Mouse (Mus musculus): ENCODE measurements around the gene Sh3glb1.

Sh3glb1 gene

DNA sequence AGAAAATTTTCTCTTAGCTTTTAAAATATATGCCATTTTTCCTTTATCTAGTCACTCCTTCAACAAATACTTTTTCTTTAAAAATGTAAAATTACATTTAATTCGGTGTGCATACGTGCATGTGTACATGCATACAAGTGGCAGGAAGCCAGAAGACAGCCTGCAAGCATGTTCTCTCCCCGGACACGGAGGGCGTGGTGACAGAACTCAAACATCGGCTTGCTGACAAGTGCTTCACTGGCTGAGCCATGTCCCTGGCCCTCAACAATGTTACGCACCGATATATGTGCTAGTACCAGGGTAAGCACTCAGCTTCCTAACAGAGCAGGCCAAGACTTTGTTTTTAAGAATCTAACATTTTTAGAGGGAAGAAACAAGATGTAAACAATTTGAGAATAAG is 5.5 kb downstream of the Sh3glb1 start:
- DNase-seq = no peak

DNA sequence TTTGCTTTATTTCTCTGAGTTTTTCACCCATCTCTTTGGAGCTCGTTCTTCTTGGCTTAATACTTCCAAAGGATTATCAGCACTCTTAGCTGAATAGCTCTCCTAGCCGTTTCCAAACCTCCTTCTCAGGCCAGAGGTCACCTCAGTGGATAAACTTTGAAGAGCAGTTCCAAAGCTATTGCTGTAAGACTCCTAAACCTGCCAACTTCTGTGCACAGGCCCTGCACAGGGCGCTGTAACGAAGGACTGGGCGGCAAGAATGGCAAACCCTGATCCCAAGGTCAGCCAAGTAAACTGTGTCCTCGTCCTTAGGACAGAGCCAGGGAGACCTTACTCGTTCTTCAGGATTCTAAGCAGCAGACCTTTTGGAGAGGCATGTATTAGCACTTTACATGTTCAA is 6.0 kb downstream of the Sh3glb1 start:
- DNase-seq = no peak

DNA sequence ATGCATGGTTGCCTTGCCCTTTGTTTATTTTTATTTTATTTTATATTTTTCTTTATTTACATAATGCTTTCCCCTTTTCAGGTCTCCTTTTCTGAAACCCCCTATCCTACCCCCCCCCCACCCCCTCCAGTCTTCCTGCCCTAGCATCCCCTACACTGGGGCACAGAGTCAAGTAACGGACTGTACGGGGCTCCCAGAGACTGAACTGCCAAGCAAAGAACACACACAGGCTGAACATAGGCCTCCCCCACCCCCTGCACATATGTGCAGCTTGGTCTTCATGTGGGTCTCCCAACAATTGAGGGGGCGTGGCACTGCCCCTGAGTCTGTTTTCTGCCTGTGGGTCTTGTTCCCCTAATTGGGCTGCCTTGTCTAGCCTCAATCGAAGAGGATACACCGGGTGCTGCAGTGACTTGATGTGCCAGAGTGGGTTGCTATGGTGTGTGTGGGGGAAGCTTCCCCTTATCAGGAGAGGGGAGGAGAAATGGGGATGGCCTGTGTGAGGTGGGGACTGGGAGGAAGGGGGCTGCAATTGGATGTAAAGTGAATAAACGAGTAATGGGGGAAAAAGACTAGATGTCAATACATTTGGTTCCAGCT is 8.4 kb downstream of the Sh3glb1 start:
- no peak for DNase-seq

DNA sequence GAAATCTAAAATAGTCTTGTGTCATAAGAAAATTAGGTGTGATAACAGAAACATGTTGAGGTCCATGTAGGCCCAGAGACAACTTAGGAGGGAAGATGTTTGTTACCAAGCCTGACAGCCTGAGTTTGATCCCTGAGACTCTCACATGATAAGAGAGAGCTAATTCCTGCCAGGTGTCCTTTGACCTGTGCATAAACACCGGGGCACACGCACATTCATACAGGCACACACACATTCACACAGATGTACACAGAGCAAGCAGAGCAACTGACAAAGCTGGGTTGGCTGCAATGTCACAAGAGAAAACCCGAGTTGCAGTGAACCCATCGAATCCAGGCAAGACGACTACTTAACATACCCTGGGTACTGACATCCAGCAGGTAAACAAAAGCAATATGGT is 11.5 kb downstream of the Sh3glb1 start:
- DNase-seq = no peak

DNA sequence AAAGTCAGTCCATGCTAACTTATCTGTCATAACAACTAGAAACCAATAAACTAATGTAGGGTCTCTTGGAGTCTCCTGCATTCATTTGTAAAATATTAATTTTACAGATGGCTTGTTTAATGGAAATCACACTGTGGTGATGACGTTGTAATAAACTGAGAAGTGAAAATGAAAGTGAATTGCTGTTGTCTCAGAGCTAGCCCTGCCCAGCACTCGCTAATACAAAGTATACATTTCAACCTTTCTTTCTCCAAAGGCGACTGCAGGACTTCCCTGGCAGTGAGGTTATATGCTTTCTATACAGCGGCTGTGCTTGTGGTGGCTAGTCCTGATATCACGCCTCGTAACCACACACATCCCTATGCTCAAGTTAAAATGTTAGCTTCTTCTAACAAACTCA is 16.2 kb downstream of the Sh3glb1 start:
- DNase-seq = no peak

DNA sequence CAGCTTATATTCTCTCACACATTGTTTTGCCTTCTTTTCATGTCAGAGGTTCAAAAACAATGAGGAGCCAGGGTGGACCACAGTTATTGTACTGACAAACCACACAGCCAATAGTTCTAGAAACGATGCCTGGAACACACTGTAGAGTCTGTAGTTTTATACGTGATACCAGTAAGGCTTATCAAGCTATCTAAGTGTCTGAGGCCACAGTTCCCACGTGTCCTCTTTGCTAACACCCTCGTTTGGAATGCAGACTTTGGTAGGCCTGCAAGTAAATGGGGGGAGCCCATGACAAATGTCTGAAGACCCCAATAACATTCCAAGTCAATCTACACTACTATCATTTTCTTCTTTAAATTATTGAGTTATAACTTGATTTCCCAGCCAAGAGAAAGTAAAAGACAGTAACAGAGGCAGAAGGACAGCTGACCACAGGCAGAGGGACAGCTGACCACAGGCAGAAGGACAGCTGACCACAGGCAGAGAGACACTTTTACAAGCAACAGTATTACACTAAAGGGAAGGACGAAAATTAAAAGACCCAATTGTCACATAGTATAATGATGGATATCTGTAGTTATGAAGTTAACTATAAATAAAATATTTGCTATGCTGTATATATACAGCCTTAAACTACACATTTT is 21.2 kb downstream of the Sh3glb1 start:
- DNase-seq = no peak

DNA sequence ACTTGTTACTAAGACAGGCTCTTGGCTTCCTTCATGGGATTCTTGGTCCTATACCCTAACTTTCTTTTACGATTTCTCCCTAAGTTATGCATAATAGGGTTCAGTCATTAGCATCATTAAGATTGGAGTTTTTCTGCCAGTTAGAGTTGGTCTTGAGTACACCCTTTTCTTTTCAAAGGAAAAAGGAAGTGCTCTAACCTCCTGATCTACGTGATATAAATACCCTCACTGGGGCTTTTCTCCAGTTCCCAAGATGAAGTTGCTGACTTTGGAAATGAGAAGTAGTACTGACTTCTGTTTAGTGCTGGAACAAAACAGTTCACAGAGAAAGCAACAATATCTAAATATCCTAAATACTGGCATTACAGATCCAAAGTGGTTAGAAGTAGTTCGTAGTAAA is 22.2 kb downstream of the Sh3glb1 start:
- DNase-seq = no peak

DNA sequence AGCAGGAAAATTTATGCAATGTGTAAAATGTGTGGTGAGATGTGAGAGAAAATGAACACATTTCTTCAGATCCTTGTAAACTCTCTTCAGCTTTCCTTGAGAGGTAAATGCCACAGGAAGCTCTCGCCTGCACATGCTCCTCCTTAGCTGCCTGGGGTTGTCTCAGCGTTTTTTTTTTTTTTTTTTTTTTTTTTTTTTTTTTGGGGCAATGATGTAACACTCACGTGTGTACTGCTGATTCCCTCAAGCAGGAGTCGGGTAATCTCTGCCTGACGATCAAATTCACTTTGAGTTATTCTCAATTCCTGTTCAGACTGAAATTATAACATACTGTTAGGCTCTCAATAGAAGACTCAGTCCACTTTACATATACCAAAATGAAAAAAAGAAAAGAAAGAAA is 23.0 kb downstream of the Sh3glb1 start:
- no peak for DNase-seq

DNA sequence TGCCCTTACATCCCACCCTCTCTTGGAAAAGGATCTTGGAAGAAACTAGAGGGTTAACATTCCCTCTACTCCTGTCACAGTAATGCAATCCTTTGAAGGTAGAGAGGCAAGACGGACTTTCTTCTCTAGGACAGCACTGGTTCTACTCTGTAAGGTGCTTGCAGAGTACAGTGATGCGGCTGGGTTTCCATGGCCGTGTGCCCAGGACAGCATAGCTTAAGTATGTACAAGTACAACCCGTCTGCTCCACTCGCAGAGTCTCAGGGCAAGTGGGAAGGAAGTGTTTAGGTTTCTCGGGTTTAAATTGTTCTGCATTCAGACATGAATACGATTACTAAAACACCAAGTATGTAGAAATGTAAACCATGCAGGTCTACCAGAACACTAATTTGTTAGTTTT is 25.2 kb downstream of the Sh3glb1 start:
- no peak for DNase-seq

DNA sequence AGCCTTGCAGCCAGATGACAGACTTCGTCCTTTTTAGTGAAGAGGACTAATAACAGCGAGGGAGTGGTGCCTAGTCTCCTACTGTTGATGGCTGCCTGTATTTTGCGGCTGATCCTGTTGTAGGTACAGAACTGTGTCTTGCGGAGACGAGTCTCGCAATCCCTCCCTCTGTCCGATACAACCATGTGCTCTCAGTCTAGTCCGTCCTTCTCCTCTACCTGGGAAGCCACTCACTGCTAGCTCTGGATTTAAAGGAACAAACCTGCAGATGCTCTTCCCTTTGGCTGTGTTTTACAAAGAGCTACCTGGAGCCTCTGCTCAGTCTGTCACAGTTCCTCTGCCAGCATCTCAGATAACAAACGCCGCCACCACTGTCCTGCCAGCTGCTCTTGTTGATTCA is 26.1 kb downstream of the Sh3glb1 start:
- DNase-seq = no peak

DNA sequence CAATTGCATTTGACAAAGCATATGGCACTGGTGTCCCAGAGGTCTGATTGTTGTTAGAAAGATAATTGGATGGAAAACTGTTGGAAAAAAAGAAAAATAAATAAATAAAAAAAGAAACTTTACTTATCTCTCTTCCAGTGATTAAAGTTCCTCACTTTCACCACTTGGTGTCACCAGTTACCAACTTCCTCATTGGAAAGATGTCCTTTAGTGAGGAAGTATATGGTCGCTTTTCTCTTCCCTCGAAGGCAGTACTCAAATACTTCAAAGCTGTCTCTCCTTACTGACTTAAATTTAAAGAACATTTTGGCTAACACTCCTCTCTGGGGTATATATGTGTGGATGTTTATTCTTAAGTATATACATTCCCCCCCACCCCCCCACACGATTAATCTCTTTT is 28.1 kb downstream of the Sh3glb1 start:
- DNase-seq = no peak

DNA sequence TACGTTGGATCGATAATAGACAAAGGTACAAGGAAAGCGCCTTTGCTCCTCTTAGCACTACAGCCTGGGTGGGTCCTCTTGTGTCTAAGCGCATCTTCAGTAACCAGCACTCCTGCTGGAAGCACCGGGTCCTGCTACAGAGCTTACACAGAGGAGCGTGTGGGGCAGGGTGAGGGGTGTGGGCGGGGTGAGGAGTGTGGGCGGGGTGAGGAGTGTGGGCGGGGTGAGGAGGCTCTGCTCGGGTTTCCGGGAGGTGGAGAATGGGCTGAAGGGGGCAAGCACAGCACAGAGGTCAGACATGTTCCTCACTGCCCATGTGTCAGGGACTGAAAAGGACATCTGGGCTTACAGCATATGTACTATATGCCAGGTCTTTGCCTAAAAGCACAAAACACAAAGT is 30.9 kb downstream of the Sh3glb1 start:
- DNase-seq = no peak

DNA sequence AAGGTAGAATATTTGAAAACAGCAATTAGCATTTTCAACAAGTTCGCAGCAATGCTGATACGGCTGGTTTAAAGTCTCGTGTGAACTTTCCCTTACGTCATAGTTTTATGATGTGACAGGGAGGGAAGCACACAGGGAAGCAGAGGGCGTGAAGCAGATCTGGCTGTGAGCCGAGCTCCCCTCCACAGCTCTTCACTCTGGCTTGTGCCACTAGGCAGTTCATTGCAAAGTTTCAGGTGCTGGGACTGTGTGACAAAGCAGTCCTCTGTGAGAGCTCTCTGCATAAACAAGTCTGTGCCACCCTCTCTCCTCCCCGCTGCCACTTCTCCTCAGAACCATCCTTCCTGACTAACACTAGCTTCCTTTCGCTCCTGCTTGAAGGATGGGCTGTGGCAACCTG is 31.9 kb downstream of the Sh3glb1 start:
- no peak for DNase-seq

DNA sequence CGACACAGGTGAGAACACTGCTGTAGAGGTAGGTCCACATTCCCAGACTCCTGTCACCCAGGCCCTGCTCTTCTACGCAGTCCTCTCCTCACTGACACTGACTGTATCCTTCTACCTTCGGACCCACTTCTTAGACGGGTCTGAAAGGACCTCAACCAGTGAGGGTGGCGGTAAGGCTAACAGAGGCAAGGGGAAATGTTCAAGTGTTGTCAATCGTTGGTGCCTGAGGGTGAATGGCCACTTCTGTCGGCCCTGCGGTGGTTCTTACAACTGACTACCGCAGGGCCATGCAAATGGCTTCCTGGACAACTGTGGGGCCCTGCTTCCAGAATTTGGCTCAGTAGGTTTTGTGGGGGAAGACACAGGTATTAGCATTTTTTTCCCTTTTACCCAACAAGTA is 32.5 kb downstream of the Sh3glb1 start:
- DNase-seq = no peak

DNA sequence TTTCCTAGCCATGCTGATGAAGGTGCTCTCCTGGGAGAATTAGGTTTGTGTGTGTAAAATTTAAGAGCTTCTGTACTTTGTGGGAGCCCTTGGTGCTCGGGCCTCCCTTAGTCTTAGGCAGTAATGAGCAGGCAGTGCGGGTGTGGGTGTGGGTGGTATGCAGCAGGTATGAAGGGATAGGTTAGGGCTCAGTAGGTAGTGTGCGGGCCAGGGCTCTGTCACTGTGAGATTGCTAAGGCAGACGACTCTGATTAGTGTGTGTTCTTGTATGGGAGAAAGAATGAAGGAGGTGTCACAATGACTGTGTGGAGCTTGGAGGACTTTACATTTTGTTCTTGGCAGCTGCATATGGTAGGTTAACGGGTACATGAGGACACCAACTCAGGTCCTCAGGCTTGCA is 34.0 kb downstream of the Sh3glb1 start:
- DNase-seq = no peak

DNA sequence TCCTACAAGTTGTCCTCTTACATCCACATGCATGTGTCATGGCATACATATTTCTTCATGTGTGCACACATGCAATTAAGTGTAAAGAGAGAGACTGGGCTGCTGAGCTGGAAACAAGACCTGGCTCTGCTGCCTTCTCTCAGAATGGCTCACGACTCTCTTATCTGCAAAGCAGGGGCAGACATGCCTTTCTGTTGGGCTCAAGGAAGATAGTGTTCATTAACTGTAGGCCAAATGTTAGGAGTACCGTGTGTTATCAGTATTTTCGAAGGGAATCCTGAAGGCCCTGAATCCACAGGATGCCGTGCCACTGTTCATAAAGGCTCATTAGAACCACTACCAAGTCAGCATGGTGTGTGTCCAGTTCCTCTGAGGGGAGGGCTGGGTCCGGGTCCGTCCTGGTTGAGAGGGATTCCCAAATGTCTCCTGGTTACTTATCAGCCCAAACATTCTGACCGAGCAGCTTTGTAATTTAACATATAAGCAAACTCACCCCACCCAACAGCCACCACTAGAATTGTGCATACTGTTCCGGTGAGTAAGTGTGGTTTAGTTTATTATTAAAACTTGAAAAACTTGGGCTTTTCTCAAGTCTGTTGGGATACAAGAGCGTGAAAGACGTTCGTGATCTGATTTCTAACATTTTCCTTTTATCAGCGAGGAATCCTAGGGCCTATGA is 36.9 kb downstream of the Sh3glb1 start:
- no peak for DNase-seq

DNA sequence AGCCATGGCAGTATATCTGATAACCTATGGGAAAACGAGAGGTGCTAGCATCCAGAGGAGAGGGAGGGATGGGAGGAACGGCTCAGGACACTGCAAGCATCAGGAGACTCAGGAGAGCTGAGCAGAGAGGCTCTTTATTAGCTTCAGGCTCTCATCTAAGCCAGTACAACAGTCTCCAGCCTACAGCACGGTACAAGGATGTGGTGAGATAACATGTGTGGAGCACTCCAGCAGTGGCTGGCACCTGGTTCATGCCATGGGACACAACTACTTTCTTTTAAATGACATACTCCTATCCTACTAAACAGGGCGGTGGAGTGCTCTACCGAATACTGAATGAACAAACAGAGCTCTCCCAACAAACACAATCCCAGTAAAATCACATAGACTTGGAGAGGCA is 38.6 kb downstream of the Sh3glb1 start:
- DNase-seq = no peak

DNA sequence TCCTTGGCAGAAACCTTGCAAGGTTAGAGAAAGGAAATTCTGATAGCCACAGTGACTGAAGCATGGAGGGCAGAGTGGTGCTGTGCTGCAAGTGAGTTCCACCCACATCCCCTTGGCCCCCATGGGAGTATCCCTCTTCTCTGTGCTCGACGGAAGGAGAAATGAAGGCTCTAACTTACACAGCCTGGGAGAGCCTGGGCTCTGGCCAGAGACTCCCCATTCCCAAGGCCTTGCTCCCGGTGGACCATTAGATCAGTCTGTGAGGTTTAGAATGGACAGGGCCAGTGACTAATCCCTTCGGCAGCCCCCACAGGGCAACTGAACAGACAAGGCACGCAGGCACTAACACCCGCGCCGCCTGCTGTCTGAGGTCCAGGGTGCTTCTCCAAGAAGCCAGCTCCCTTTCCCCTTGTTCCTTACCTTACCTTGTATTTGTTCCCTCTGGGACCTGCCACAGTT is 40.4 kb downstream of the Sh3glb1 start:
- DNase-seq = no peak

DNA sequence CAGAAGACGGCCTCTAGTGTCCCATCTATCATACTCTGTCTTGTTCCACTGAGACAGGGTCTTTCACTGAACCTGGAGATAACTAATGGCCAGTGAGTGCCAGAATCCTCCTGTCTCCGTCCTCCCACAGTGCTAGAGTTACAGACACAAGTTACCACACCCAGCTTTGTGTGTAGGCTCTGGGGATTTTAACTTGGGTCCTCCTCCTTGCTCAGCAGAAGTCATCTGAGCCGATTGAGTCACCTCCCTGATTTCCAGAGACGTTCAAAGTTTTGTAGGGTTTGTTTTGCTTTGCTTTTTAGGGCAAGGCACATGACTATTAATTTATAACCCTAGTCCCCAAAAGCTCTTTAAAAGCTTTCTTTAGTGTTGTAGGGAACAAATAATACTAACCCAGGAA is 41.0 kb downstream of the Sh3glb1 start:
- no peak for DNase-seq

DNA sequence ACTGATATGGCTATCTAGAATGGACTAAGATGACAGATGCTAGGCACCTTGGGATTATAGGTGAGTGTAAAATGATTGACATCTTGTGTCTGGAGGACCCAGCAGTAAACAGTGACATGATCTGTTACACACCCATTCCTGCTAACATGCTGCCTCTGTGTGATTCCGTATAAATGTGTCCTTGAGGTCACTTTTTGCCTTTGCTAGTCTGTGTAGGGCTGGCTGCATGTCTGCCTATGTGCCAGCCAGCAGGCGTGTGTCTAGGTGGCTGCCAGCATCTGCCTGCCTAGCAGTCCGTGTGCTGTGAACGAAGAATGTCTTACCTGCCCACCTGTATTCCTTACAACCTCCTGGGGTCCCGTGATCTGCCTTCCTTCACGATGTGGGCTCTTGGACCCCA is 42.4 kb downstream of the Sh3glb1 start:
- DNase-seq = no peak

DNA sequence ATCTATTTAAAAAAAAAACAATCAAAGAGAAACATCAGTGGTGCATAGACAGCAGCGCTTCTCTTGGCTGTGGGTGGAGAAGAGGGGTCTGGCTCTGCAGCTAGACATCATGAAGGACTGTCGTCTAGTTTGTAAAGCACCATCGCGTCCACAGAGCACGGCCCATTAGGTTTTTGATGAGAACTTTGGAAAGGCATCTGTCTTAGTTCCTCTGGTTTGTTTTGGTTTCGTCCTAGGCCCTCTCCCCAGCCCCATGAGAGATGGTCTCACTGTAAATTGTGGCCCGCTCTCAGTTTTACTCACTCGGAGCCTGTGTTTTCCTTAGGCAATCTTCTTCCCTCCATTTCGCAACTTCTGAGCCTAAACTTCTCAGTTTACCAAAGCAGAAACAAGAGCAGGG is 43.9 kb downstream of the Sh3glb1 start:
- DNase-seq = no peak

DNA sequence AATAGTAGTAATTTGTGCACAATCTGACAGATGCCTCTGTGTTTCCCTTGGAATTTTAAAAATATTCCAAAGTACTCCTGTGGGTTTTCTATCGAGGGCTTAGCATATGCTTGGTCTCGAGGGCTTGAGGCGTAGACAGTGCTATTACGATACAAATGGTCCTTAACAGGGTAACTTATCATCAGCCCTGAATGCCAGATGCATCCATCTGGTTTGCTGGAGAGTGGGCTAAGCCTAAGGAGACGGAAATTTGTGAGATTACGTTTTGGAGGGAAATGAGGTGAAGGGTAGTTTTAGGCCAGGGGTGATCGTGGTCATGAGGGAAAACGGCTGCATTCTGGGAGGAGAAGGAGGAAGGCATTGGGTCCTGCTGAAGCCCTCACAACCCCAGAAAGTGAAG is 48.1 kb downstream of the Sh3glb1 start:
- DNase-seq = no peak

DNA sequence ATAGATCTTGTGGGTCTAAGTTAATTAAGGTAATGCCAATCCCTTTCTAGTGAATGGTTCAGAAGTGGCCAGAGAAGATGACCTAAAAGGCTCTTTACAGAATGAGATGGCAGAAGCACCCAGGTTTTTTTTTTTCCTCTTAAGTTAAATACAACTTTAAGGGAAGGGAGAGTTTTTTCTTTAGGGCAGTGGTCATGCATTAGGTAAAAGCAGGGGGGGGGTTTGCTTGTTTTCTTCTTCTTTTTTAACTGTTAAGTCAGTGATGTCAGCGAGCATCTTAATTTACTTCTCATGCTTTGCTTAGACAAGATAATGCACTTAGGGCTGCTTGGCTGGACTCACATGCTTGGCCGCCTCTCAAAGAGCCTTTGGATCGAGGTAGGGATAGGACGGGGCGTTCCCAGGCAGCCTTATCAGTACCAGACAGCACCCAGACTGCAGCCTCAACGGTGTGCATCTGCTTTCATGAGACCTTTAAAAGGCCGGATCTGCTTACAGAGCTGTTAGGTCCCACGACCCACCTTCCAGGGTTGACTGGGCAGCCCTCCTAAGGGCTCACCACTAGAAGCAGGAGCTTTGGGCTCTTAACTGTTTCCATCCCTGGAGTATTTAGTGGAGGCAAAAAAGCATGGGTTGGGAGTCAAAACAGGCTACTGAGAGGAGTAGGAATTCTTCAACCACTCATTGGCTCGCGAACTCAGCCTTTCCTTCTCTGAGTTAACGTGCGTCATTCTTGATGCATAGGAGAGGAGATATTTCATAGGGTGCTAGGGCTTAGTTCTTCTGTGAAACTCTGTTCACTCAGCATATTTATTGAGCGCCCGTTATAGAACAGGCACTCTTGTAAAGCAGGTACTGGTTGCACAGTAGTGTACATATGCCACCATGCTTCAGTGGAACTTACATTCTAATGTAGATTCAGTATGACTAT is 49.9 kb downstream of the Sh3glb1 start:
- DNase-seq = no peak

DNA sequence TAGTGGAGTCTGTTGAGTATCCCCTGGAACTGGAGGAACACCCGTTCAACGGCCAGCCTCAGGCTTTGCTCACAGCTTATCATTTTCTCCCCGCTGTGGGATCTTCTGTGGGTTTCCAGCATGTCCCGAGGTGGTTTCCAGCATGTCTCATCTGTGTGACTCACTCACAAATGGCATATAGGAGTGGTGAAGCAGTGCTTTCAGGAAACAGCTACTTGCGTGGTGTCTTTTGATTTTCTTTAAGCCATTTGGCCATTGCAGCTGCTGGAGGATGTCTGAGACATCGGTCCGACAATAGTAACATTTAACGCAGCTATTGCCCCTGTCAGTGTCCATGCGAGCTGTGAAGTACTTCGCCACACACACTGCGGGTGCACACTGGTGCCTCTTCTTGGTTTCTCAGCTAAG is 50.7 kb downstream of the Sh3glb1 start:
- DNase-seq = no peak
